Mouse (Mus musculus) midbrain, embryonic 14.5 days (tissue): ENCODE measurements around the gene Pcnx. TPM values are rescaled to one million over a fixed set of nuclear protein-coding genes. Genes with fewer than 3 reads are reported as not detected.

Experiments
- ATAC-seq: fragments of 200-750 bp; cut with Nextera tagmentation; 2 replicates; pipeline ENCODE4 v1.8.0; 2017; ENCODE audit warnings: moderate number of reproducible peaks, moderate library complexity; ENCODE audit not compliant: low FRiP score, low TSS enrichment
- DNase-seq: peaks from one replicate; pipeline ENCODE4 v3.0.0-alpha.2; 2015
- H3K27ac ChIP-seq: fragments of 300-500 bp; sonication (generic); replicated peaks from 2 replicates; pipeline ENCODE4 v1.5.1; 2014; ENCODE audit warnings: mild to moderate bottlenecking, low read depth, low read length, moderate library complexity
- H3K27me3 ChIP-seq: fragments of 300-500 bp; sonication (generic); 2 replicates; pipeline ENCODE4 v1.6.1; 2014; ENCODE audit warnings: low read length, control low read depth, mixed read lengths; ENCODE audit not compliant: control insufficient read depth, insufficient read depth
- H3K36me3 ChIP-seq: fragments of 300-500 bp; sonication (generic); 2 replicates; pipeline ENCODE4 v1.6.1; 2014; ENCODE audit warnings: low read length, control low read depth; ENCODE audit not compliant: control insufficient read depth, insufficient read depth
- H3K4me1 ChIP-seq: fragments of 300-500 bp; sonication (generic); 2 replicates; pipeline ENCODE4 v1.6.1; 2014; ENCODE audit warnings: mild to moderate bottlenecking, antibody characterized with exemption, low read length, control low read depth; ENCODE audit not compliant: control insufficient read depth, insufficient read depth
- H3K4me2 ChIP-seq: fragments of 300-500 bp; sonication (generic); 2 replicates; pipeline ENCODE4 v1.6.1; 2014; ENCODE audit warnings: mild to moderate bottlenecking, low read length, moderate library complexity
- H3K4me3 ChIP-seq: fragments of 300-500 bp; sonication (generic); replicated peaks from 2 replicates; pipeline ENCODE4 v1.5.1; 2014; ENCODE audit warnings: low read depth, low read length
- H3K9ac ChIP-seq: fragments of 300-500 bp; sonication (generic); replicated peaks from 2 replicates; pipeline ENCODE4 v1.6.1; 2014; ENCODE audit warnings: mild to moderate bottlenecking, low read length, moderate library complexity
- H3K9me3 ChIP-seq: fragments of 300-500 bp; sonication (generic); 2 replicates; pipeline ENCODE4 v1.6.1; 2016; ENCODE audit warnings: low read length, control low read depth, mixed read lengths; ENCODE audit not compliant: control insufficient read depth
- WGBS: fragments of 180-500 bp; shearing (Covaris S2); extraction: QIAGEN DNeasy Blood & Tissue Kit; methylation state at CpG from one replicate; pipeline ENCODE4 v1.1.7; 2014; 5-methylcytosine and 5-hydroxymethylcytosine counted together
- polyA plus RNA-seq: library from polyadenylated mRNA; unstranded; fragments of >200 nt; fragmentation: Nextera tagmentation; extraction: Ambion mirVana; gene quantifications from 2 replicates; pipeline ENCODE4 v1.2.1, GENCODE M21; 2014

Pcnx gene
- polyA plus RNA-seq, 1 experiment from 2014 or later = 16.5 TPM

DNA sequence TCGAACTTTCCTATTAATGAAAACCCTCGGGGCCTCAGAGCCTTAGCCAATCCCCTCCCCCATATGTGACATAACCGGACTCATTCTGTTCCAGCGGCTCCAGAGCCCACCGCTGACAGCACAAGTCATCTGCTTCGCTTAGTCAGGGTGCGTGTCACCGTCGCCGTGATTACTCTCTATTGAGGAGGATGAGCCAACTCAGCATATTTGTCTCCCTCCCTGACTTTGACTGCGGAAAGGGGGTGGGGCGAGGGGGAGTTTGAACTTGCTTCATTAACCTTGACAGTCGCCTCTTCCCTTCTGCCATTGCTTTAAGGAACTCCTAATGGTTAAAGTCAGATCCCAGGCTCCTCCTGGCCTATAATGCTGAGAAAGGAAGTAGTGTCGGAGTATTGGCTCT is 14.8 kb upstream of the Pcnx start:
- ATAC-seq = no peak
- Histone ChIP-seq H3K4me3 (no peak overlapping the region), H3K4me2 (peak overlapping the region; percentile 34), H3K9ac (no peak overlapping the region), H3K4me1 (peaks cover 9% of the 10 kb centered on the region), H3K27me3 (no peaks in the 10 kb centered on the region), H3K36me3 (no peaks in the 10 kb centered on the region), H3K9me3 (no peaks in the 10 kb centered on the region), H3K27ac (no peak overlapping the region)
- 8% methylated on average over 14 of the region's 14 CpGs for WGBS
- peak; percentile 67 for DNase-seq

DNA sequence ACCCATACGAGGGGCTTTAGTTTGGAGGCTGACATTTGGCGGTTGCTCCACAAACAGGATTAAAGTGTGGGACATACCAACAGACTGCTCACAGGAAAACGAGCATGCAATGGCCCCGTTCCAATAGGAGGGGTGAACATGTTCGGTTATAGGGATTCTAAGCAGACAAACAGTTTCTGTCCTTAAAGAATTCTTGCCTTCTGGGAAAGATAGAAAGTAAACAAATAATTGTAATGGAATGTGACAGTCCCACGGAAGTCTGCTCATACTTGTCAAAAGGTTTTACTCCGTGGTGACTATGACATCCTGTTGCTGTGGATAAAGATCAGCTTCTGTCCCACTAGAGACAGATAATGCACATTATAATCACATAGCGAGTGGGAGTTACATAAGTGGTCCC is 10.2 kb upstream of the Pcnx start:
- H3K27me3 ChIP-seq = no peaks in the 10 kb centered on the region
- DNase-seq = no peak
- no peak overlapping the region for H3K4me2 ChIP-seq
- 57% methylated on average over 8 of the region's 8 CpGs for WGBS
- no peak for ATAC-seq
- no peak overlapping the region for H3K9ac ChIP-seq
- H3K4me3 ChIP-seq = no peak overlapping the region
- H3K4me1 ChIP-seq = peaks cover 9% of the 10 kb centered on the region
- H3K36me3 ChIP-seq = no peaks in the 10 kb centered on the region
- H3K27ac ChIP-seq = no peak overlapping the region
- H3K9me3 ChIP-seq = no peaks in the 10 kb centered on the region

DNA sequence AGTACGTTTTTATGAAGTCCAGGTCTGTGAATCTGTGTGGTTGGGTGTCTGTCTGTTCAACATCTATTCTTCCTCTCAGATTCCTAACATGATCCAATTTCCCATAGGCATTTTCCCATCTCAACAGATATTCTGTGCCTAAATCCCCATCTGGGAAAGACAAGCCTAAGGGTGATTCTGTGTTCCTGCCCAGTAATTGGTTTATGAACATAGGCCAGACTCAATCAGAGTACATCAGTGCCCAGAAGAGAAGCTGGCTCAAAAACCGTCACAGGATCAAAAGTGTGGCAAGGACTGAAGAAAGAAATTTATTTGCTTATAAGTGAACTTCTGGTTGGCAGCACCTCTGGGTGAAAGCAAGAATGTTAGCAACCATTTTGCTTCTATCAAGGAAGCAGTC is 7.3 kb upstream of the Pcnx start:
- Histone ChIP-seq H3K9ac (no peak overlapping the region), H3K36me3 (no peaks in the 10 kb centered on the region), H3K27me3 (no peaks in the 10 kb centered on the region), H3K27ac (no peak overlapping the region), H3K4me1 (no peaks in the 10 kb centered on the region), H3K4me2 (no peak overlapping the region), H3K9me3 (no peaks in the 10 kb centered on the region), H3K4me3 (no peak overlapping the region)
- ATAC-seq = no peak
- no peak for DNase-seq
- WGBS = 80% methylated on average over 2 of the region's 2 CpGs

DNA sequence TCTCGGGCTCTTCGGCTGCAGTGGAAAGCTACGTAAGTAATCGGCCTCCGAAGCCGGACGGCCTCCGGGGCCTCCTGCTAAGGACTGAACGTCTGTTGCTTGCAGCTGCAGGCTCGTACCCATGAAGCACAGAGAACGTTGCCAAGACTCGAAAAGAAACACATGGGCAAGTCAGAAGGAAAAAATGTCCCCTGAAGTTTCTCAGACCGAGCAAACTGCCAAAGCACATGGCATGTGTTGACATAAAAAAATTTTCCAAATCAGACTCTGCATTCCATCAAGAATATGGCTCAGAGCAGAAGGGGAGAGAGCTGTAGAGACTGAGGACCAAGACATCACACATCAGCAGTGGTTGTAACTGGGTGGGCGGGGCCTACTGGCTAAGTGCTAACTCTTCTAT is 6.8 kb upstream of the Pcnx start:
- no peak for DNase-seq
- Histone ChIP-seq H3K36me3 (no peaks in the 10 kb centered on the region), H3K4me1 (no peaks in the 10 kb centered on the region), H3K4me3 (no peak overlapping the region), H3K9ac (no peak overlapping the region), H3K4me2 (no peak overlapping the region), H3K9me3 (no peaks in the 10 kb centered on the region), H3K27me3 (no peaks in the 10 kb centered on the region), H3K27ac (no peak overlapping the region)
- no peak for ATAC-seq
- WGBS = 90% methylated on average over 14 of the region's 14 CpGs

DNA sequence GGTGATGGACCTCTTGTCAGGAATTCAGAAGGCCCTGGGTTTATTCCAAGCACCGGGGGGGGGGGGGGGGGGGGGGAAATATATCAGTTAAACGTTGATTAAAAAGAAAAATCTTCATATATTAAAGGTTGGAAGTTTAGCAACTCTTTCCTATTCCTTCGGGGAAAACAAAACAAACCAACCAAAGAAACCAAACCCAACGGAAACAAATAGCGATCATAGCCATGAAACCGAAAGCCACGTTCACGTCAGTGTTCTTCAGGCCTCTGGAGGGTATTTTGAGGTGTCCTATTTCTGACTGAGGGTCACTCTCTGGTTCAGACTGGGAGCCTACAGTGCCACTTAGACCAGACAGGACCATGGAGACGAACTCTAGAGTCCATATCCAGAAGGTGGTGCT is 6.3 kb upstream of the Pcnx start:
- 87% methylated on average over 9 of the region's 9 CpGs for WGBS
- no peak for ATAC-seq

DNA sequence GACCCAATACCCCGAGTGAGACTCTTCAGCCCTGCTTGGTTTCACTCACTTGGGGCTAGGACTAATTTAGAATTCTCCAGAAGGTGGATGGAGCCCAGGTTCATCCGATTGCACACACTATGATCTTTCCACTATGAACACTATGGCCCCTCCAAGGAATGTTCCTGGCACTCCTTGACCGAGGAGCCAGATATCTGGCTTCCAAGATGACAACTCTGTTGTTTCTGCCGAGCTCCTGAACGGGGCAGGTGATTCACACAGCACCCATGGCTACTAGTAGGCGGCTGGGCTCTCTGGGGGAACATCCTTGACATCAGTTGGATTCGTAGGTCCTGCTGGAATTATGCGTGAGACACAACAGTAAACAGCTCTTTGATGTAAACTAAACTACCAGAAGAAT is 4.8 kb upstream of the Pcnx start:
- Histone ChIP-seq H3K9ac (no peak overlapping the region), H3K4me3 (no peak overlapping the region), H3K36me3 (no peaks in the 10 kb centered on the region), H3K27ac (no peak overlapping the region), H3K27me3 (no peaks in the 10 kb centered on the region), H3K4me1 (no peaks in the 10 kb centered on the region), H3K4me2 (no peak overlapping the region), H3K9me3 (no peaks in the 10 kb centered on the region)
- WGBS = 85% methylated on average over 8 of the region's 8 CpGs
- DNase-seq (no peak), ATAC-seq (no peak)

More for the DNA sequence above, 6.3 kb upstream of the Pcnx start:
- no peaks in the 10 kb centered on the region for H3K9me3 ChIP-seq
- no peak overlapping the region for H3K4me2 ChIP-seq
- H3K9ac ChIP-seq = no peak overlapping the region
- H3K36me3 ChIP-seq = no peaks in the 10 kb centered on the region
- DNase-seq = no peak
- H3K27me3 ChIP-seq = no peaks in the 10 kb centered on the region
- H3K27ac ChIP-seq = no peak overlapping the region
- H3K4me1 ChIP-seq = no peaks in the 10 kb centered on the region
- H3K4me3 ChIP-seq = no peak overlapping the region

DNA sequence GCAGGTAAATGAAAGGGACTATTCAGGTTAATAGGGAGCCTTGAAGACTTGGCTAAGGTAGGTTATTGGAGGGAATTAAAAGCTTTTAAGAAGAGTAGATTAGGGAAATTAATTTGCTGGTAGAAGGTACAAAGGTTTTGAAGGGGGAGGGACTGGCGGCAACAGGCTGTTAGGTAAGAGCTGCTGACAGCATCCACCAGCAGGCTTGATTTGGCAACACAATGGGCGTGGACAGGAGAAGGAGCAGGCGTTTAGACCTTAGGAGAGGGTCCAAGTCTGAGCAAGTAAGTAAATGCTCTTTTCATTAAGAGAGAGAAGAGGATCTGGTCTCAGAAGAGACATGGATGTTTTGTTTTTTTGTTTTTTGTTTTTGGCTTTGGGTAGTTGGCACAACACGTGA is 3.1 kb upstream of the Pcnx start:
- no peak overlapping the region for H3K4me3 ChIP-seq
- ATAC-seq = no peak
- H3K4me1 ChIP-seq = peaks cover 7% of the 10 kb centered on the region
- H3K27ac ChIP-seq = no peak overlapping the region
- 59% methylated on average over 4 of the region's 4 CpGs for WGBS
- H3K36me3 ChIP-seq = no peaks in the 10 kb centered on the region
- H3K9ac ChIP-seq = no peak overlapping the region
- no peak overlapping the region for H3K4me2 ChIP-seq
- DNase-seq = no peak
- no peaks in the 10 kb centered on the region for H3K9me3 ChIP-seq
- H3K27me3 ChIP-seq = no peaks in the 10 kb centered on the region

DNA sequence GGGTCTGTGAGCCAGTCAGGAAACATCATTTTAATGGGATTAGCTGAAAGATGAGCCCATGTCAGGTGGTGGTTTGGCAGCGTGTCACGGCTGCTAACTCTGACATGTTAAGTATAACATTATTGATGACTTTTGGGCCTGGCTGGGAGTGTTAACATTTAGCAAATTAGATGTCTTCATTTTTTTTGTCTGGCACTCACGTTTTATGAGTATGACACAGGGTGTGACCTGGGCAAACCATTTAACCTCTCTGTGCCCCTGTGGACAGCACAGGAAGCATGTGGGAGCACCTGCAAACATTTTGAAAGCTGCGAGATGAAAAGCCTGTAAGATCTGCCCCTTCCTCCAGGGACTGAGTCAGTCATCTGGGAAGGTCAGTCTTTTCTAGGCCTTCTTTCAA is 2.6 kb upstream of the Pcnx start:
- H3K27ac ChIP-seq = no peak overlapping the region
- no peak overlapping the region for H3K4me2 ChIP-seq
- WGBS = 21% methylated on average over 4 of the region's 4 CpGs

DNA sequence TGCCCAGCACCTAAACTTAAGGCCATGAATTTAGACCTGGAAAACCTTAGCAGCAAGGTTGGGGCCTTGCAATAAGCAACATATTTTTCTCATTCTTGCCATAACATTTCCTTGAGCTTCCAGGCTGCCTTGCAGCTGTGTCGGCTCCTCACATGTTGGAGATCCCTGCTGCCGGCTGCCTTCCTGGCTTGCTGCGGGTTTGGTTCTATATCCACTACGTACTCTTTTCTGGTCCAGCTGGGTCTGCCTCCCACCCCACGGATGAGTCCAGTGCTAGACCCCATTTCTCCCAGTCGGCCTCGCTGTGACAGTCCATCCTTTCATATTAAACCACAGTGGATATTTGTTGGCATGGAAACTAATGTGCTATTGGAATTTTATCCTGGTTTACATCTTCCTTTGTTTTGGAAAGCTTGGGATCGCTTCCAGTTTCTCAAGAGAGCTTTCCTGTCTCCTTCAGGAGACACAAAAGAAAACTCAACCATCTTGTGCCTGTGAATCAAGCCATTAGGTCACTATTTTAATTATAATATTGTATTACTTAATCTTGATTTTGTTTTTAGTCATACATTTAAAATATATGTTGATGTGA is 1.7 kb upstream of the Pcnx start:
- no peaks in the 10 kb centered on the region for H3K9me3 ChIP-seq
- ATAC-seq (no peak), DNase-seq (no peak)
- no peak overlapping the region for H3K9ac ChIP-seq
- H3K4me3 ChIP-seq = no peak overlapping the region
- H3K4me1 ChIP-seq = peaks cover 21% of the 10 kb centered on the region
- no peak overlapping the region for H3K4me2 ChIP-seq
- no peak overlapping the region for H3K27ac ChIP-seq
- WGBS = 55% methylated on average over 8 of the region's 8 CpGs
- H3K27me3 ChIP-seq = no peaks in the 10 kb centered on the region
- no peaks in the 10 kb centered on the region for H3K36me3 ChIP-seq

More for the DNA sequence above, 2.6 kb upstream of the Pcnx start:
- Histone ChIP-seq H3K36me3 (no peaks in the 10 kb centered on the region), H3K27me3 (no peaks in the 10 kb centered on the region), H3K9ac (no peak overlapping the region), H3K4me1 (peaks cover 13% of the 10 kb centered on the region), H3K4me3 (no peak overlapping the region), H3K9me3 (no peaks in the 10 kb centered on the region)
- DNase-seq (no peak), ATAC-seq (no peak)
